Mouse (Mus musculus) liver, embryonic 14.5 days (tissue): Measurements from ENCODE around the gene Magel2.

Experiments used
- CTCF ChIP-seq: IDR thresholded peaks from 2 replicates; pipeline ENCODE4 v1.5.1; 2016; ENCODE audit warnings: antibody characterized with exemption, low read depth, control low read depth
- EP300 ChIP-seq: IDR thresholded peaks from 2 replicates; pipeline ENCODE4 v1.6.1; 2016; ENCODE audit warnings: antibody characterized with exemption, low read depth

GRCm38 (mm10) chr7:62416173-62416572 lies 39.4 kb downstream of the Magel2 start:
- no peak for TF ChIP-seq CTCF
- no peak for TF ChIP-seq EP300
